Mouse (Mus musculus) forebrain, embryonic 15.5 days (tissue): Measurements from ENCODE around the gene Ppm1j. TPM values are rescaled to one million over a fixed set of nuclear protein-coding genes. Genes with fewer than 3 reads are reported as not detected.

ENCODE experiments used
- ATAC-seq: fragments of 200-750 bp; cut with Nextera tagmentation; replicated peaks from 2 replicates; pipeline ENCODE4 v1.8.0; 2017; ENCODE audit warnings: mild to moderate bottlenecking, moderate TSS enrichment, moderate library complexity
- H3K27ac ChIP-seq: fragments of 300-500 bp; sonication (generic); replicated peaks from 2 replicates; pipeline ENCODE4 v1.5.1; 2015; ENCODE audit warnings: mild to moderate bottlenecking, inconsistent platforms
- H3K27me3 ChIP-seq: fragments of 300-500 bp; sonication (generic); 2 replicates; pipeline ENCODE4 v1.6.1; 2015; ENCODE audit warnings: inconsistent platforms
- H3K36me3 ChIP-seq: fragments of 300-500 bp; sonication (generic); 2 replicates; pipeline ENCODE4 v1.6.1; 2015; ENCODE audit warnings: mild to moderate bottlenecking, inconsistent platforms
- H3K4me1 ChIP-seq: fragments of 300-500 bp; sonication (generic); 2 replicates; pipeline ENCODE4 v1.6.1; 2015; ENCODE audit warnings: inconsistent platforms
- H3K4me2 ChIP-seq: fragments of 300-500 bp; sonication (generic); replicated peaks from 2 replicates; pipeline ENCODE4 v1.6.1; 2015; ENCODE audit warnings: mild to moderate bottlenecking, inconsistent platforms
- H3K4me3 ChIP-seq: fragments of 300-500 bp; sonication (generic); 2 replicates; pipeline ENCODE4 v1.5.1; 2015; ENCODE audit warnings: mild to moderate bottlenecking, inconsistent platforms
- H3K9ac ChIP-seq: fragments of 300-500 bp; sonication (generic); replicated peaks from 2 replicates; pipeline ENCODE4 v1.6.1; 2015; ENCODE audit warnings: mild to moderate bottlenecking, inconsistent platforms
- H3K9me3 ChIP-seq: fragments of 300-500 bp; sonication (generic); 2 replicates; pipeline ENCODE4 v1.6.1; 2016; ENCODE audit warnings: inconsistent platforms
- WGBS: fragments of 180-500 bp; shearing (Covaris S2); methylation state at CpG from one replicate; pipeline ENCODE4 v1.1.7; 2015; ENCODE audit warnings: mixed read lengths; 5-methylcytosine and 5-hydroxymethylcytosine counted together
- polyA plus RNA-seq: library from polyadenylated mRNA; unstranded; fragments of >200 nt; fragmentation: Nextera tagmentation; extraction: Ambion mirVana; gene quantifications from 2 replicates; pipeline ENCODE4 v1.2.1, GENCODE M21; 2015

Ppm1j gene
- polyA plus RNA-seq, 1 experiment from 2014 or later, result 2.7 TPM

GRCm38 (mm10) chr3:104817481-104817990, 36.7 kb downstream of the Ppm1j start:
- Histone ChIP-seq H3K9ac (peak overlapping the region; percentile 71), H3K9me3 (no peaks in the 10 kb centered on the region), H3K4me1 (peaks cover 16% of the 10 kb centered on the region), H3K4me2 (peak overlapping the region; percentile 97), H3K36me3 (peaks cover 9% of the 10 kb centered on the region; the same call in 1 of the 2 replicates), H3K4me3 (peak overlapping the region; percentile 75), H3K27me3 (no peaks in the 10 kb centered on the region), H3K27ac (peak overlapping the region; percentile 46)
- under 1% methylated on average over 46 of the region's 46 CpGs for WGBS
- ATAC-seq, result peak; percentile 81

- Histone ChIP-seq H3K4me2 (peak within 1 kb of the TSS; percentile 97), H3K9ac (peak within 1 kb of the TSS; percentile 71), H3K36me3 (peaks cover 11% of the 10 kb centered on the region; the same call in 1 of the 2 replicates), H3K27me3 (no peaks in the 10 kb centered on the region), H3K4me3 (peak within 1 kb of the TSS; percentile 75), H3K9me3 (no peaks in the 10 kb centered on the region), H3K4me1 (peaks cover 16% of the 10 kb centered on the region), H3K27ac (peak within 1 kb of the TSS; percentile 46)
- WGBS, result under 1% methylated on average over 40 of the region's 40 CpGs
- ATAC-seq, result peak; percentile 78
These were observed 37.3 kb downstream of the Ppm1j start, which contains the start of gene Mov10 for GRCm38 (mm10) chr3:104817991-104818748. Mov10 (minus strand) TSS chr3:104818563.

- ATAC-seq, result no peak
- no peaks in the 10 kb centered on the region for H3K27me3 ChIP-seq
- WGBS, result 11% methylated on average over 3 of the region's 3 CpGs
- no peaks in the 10 kb centered on the region for H3K9me3 ChIP-seq
- peaks cover 11% of the 10 kb centered on the region; the same call in 1 of the 2 replicates for H3K36me3 ChIP-seq
- no peak overlapping the region; the same call in 1 of the 2 replicates for H3K9ac ChIP-seq
- H3K27ac ChIP-seq, result no peak overlapping the region
- peak overlapping the region; percentile 97 for H3K4me2 ChIP-seq
- peak overlapping the region; percentile 75 for H3K4me3 ChIP-seq
- H3K4me1 ChIP-seq, result peaks cover 16% of the 10 kb centered on the region
These were observed 37.9 kb downstream of the Ppm1j start for GRCm38 (mm10) chr3:104818749-104819134.

- Histone ChIP-seq H3K4me1 (peaks cover 16% of the 10 kb centered on the region), H3K9me3 (no peaks in the 10 kb centered on the region), H3K4me3 (no peak overlapping the region), H3K27me3 (no peaks in the 10 kb centered on the region), H3K9ac (no peak overlapping the region), H3K36me3 (peaks cover 14% of the 10 kb centered on the region; the same call in 1 of the 2 replicates), H3K4me2 (no peak overlapping the region), H3K27ac (no peak overlapping the region)
- WGBS, result 26% methylated on average over 1 of the region's 1 CpGs
- ATAC-seq, result no peak
These were observed 39.6 kb downstream of the Ppm1j start for GRCm38 (mm10) chr3:104820426-104820825.

GRCm38 (mm10) chr3:104822413-104822812, 41.6 kb downstream of the Ppm1j start:
- 88% methylated on average over 3 of the region's 3 CpGs for WGBS
- ATAC-seq, result no peak
- Histone ChIP-seq H3K4me3 (no peak overlapping the region), H3K36me3 (peaks cover 28% of the 10 kb centered on the region), H3K27ac (no peak overlapping the region), H3K9me3 (no peaks in the 10 kb centered on the region), H3K4me1 (peaks cover 8% of the 10 kb centered on the region), H3K27me3 (no peaks in the 10 kb centered on the region), H3K9ac (no peak overlapping the region), H3K4me2 (no peak overlapping the region)

Other genes starting within 250 kb of the Ppm1j start
- 16.1 and 16.4 TPM in 2 replicates for gene Slc16a1, start 142.4 kb upstream of the Ppm1j start, polyA plus RNA-seq
- 0.06 and 0.11 TPM in 2 replicates for gene Fam19a3, start 784 bp downstream of the Ppm1j start, polyA plus RNA-seq
- 43.3 and 44.6 TPM in 2 replicates for gene Rhoc, start 7.3 kb downstream of the Ppm1j start, polyA plus RNA-seq
- gene Mov10, start 37.5 kb downstream of the Ppm1j start, polyA plus RNA-seq, result 7.5 and 7.6 TPM in 2 replicates
- 36.8 and 40.6 TPM in 2 replicates for gene St7l, start 82.9 kb downstream of the Ppm1j start, polyA plus RNA-seq
- 170 and 176 TPM in 2 replicates for gene Capza1, start 83.4 kb downstream of the Ppm1j start, polyA plus RNA-seq
- 0.61 and 0.76 TPM in 2 replicates for gene Wnt2b, start 180.9 kb downstream of the Ppm1j start, polyA plus RNA-seq